Mouse (Mus musculus) ES-Bruce4 (cell line): Measurements from ENCODE around the gene Vkorc1l1.

Experiments used
- CTCF ChIP-seq: IDR thresholded peaks from one replicate; pipeline ENCODE4 v1.8.1; 2011; ENCODE audit warnings: low read depth, low read length
- POLR2A ChIP-seq: IDR thresholded peaks from one replicate; pipeline ENCODE4 v1.8.1; 2011; ENCODE audit warnings: low read length; ENCODE audit not compliant: insufficient read depth

DNA sequence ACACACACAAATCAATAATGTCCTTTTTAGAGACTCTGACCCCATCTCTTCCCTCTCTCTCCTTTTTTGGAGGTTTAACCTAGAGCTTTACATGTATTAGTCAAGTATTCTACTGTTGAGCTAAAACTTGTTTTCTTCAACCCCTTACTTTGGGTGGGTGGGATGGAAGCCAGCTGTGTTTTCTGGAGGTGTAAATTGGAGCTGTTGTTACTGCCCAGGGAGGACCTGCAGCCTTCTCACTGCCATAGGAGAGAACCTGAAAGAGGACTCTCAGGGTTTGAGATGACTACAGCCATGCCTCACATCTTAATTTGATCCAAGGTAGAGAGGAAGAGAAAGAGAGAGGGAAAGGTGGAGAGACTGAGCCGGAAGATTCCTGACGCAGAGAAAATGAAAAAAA, 1.5 kb upstream of the Vkorc1l1 start:
- TF ChIP-seq POLR2A, result no peak
- TF ChIP-seq CTCF, result no peak
